Mouse (Mus musculus): Measurements from ENCODE around the gene Mapk14.
"Not testable (repeated sequence)": the region's sequence is repeated elsewhere in the genome, so short reads cannot be mapped to it uniquely, and the experiment has no call there.

DNA sequence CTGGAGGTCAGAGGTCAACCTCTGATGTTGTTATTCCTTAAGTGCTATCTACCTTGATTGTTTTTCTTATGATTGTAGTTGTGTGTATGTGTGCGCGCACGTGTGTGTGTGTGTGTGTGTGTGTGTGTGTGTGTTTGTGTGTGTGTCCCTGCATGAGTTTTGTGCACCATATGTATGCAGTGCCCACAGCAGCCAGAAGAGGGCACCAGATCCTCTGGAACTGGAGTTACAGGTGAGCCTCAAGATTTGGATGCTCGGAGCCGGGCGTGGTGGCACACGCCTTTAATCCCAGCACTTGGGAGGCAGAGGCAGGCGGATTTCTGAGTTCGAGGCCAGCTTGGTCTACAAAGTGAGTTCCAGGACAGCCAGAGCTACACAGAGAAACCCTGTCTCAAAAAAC is 83.2 kb downstream of the Mapk14 start:
- not testable (repeated sequence) for TF ChIP-seq CTCF (IDR thresholded peaks at IDR 0.05; ENCODE audit: borderline replicate concordance, control insufficient read depth, extremely low read depth, insufficient read depth, low read length, poor library complexity); POLR2A (IDR thresholded peaks at IDR 0.05; ENCODE audit: control insufficient read depth, extremely low read depth, insufficient read depth, low read length, poor library complexity)
